Comparison of ENCODE assay signal across 9 mouse cellular contexts in the genomic region with DNA sequence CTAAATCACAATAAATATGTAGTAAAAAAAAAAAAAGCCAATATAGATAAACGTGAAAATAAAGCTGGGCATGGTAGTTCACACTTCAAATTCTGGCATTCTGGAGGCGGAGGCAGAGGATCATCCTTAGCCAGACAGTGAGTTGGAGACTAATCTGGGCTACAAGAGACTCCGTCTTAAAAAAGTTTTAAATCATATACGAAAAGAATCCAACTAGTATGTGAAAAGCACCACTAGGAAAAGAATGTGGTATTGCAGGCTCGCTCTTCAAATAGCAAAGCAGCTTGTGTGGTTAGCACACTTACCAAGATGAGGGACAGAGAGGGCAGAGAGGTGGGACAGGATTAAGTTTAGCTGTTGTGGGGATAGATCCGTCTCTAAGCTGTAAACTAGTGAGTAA. TPM values are rescaled to one million over a fixed set of nuclear protein-coding genes. Genes with fewer than 3 reads are reported as not detected.
DNase-seq lines count a peak whose midpoint lies in the region; ATAC-seq and TF ChIP-seq lines count a peak whose summit lies in the region.
"Had no signal": no experiment of that assay in that cellular context is flagged by ENCODE, and none has a peak within 500 bp of the region (broad histone marks: within the 10 kb centered on the region; RNA-seq: fewer than 3 reads in every experiment).

No protein-coding gene starts in this region.

- peaks cover 11% of the 10 kb centered on the region for H3K36me3 ChIP-seq in embryonic facial prominence, embryonic 12.5 days
- H3K36me3 ChIP-seq in intestine, embryonic 15.5 days, result no peaks in the 10 kb centered on the region
- H3K36me3 ChIP-seq in neural tube, embryonic 12.5 days, result peaks cover 7% of the 10 kb centered on the region
- H3K36me3 ChIP-seq in thymus, adult 2 months (ENCODE audit: control insufficient read depth, insufficient read depth, low read length), result no peaks in the 10 kb centered on the region

- TF ChIP-seq POLR2A in thymus, adult 2 months (IDR thresholded peaks at IDR 0.05; ENCODE audit: control insufficient read depth, extremely low read depth, insufficient read depth, low read length, poor library complexity), result no peak

- H3K4me1 ChIP-seq in embryonic facial prominence, embryonic 12.5 days, result peaks cover 7% of the 10 kb centered on the region; the same call in 1 of the 2 replicates
- peaks cover 11% of the 10 kb centered on the region for H3K4me1 ChIP-seq in intestine, embryonic 15.5 days (replicated peaks)
- H3K4me1 ChIP-seq in neural tube, embryonic 12.5 days, result no peaks in the 10 kb centered on the region
- H3K4me1 ChIP-seq in thymus, adult 2 months (replicated peaks; ENCODE audit: control insufficient read depth, insufficient read depth, low read length), result peaks cover 11% of the 10 kb centered on the region

- no peak for ATAC-seq in embryonic facial prominence, embryonic 12.5 days (ENCODE audit: insufficient number of reproducible peaks, insufficient read depth, low FRiP score, low TSS enrichment)
- ATAC-seq in intestine, embryonic 15.5 days, result no peak
- no peak for ATAC-seq in neural tube, embryonic 12.5 days (ENCODE audit: low FRiP score, low read depth)

- no peaks in the 10 kb centered on the region for H3K27me3 ChIP-seq in embryonic facial prominence, embryonic 12.5 days
- H3K27me3 ChIP-seq in intestine, embryonic 15.5 days (replicated peaks), result no peaks in the 10 kb centered on the region
- no peaks in the 10 kb centered on the region for H3K27me3 ChIP-seq in neural tube, embryonic 12.5 days (replicated peaks)
- no peaks in the 10 kb centered on the region for H3K27me3 ChIP-seq in thymus, adult 2 months (ENCODE audit: control insufficient read depth, insufficient read depth, low read length)

- no peaks in the 10 kb centered on the region for H3K9me3 ChIP-seq in embryonic facial prominence, embryonic 12.5 days
- no peaks in the 10 kb centered on the region for H3K9me3 ChIP-seq in intestine, embryonic 15.5 days
- H3K9me3 ChIP-seq in neural tube, embryonic 12.5 days, result no peaks in the 10 kb centered on the region

- peak overlapping the region; percentile 67 for H3K4me2 ChIP-seq in embryonic facial prominence, embryonic 12.5 days (replicated peaks)
- H3K4me2 ChIP-seq in intestine, embryonic 15.5 days (replicated peaks), result peak overlapping the region; percentile 71
- H3K4me2 ChIP-seq in neural tube, embryonic 12.5 days (replicated peaks), result peak overlapping the region; percentile 74

- no peak for TF ChIP-seq CTCF in layer of hippocampus, adult 2 months (conservative IDR thresholded peaks at IDR 0.05)
- no peak for TF ChIP-seq CTCF in thymus, adult 2 months (IDR thresholded peaks at IDR 0.05; ENCODE audit: borderline replicate concordance, control insufficient read depth, extremely low read depth, insufficient read depth, low read length, poor library complexity)

- H3K27ac ChIP-seq in layer of hippocampus, adult 2 months, result peak overlapping the region; percentile 91
- no peak overlapping the region; the same call in 1 of the 2 replicates for H3K27ac ChIP-seq in embryonic facial prominence, embryonic 12.5 days
- peak overlapping the region; percentile 70; the same call in 1 of the 2 replicates for H3K27ac ChIP-seq in intestine, embryonic 15.5 days
- H3K27ac ChIP-seq in neural tube, embryonic 12.5 days, result 0 out of 2 replicates have a peak overlapping the region, but pooled peaks have one; percentile 38
- H3K27ac ChIP-seq in thymus, adult 2 months (ENCODE audit: control insufficient read depth, insufficient read depth, low read length), result no peak overlapping the region

- H3K9ac ChIP-seq in embryonic facial prominence, embryonic 12.5 days, result no peak overlapping the region
- no peak overlapping the region for H3K9ac ChIP-seq in intestine, embryonic 15.5 days
- H3K9ac ChIP-seq in neural tube, embryonic 12.5 days, result no peak overlapping the region

- no peak for DNase-seq in layer of hippocampus, adult 2 months (ENCODE audit: low spot score in 2 of 2)
- DNase-seq in layer of hippocampus, postnatal 10 days (ENCODE audit: low spot score in 2 of 2), result no peak
- DNase-seq in T-cell, adult 2 months (ENCODE audit: low spot score), result no peak
- DNase-seq in thymus, adult 2 months, result no peak
- no peak for DNase-seq in right cerebral cortex, adult 18-20 months

- WGBS in embryonic facial prominence, embryonic 12.5 days, result 48% methylated on average over 6 of the region's 6 CpGs
- 41% methylated on average over 6 of the region's 6 CpGs for WGBS in intestine, embryonic 15.5 days
- 54% methylated on average over 6 of the region's 6 CpGs for WGBS in neural tube, embryonic 12.5 days
- 40% methylated on average over 6 of the region's 6 CpGs for WGBS in thymus, adult 2 months

- H3K4me3 ChIP-seq in layer of hippocampus, adult 2 months, result peak overlapping the region; percentile 80
- H3K4me3 ChIP-seq in embryonic facial prominence, embryonic 12.5 days, result 0 out of 2 replicates have a peak overlapping the region, but pooled peaks have one; percentile 68
- peak overlapping the region; percentile 65; the same call in 1 of the 2 replicates for H3K4me3 ChIP-seq in intestine, embryonic 15.5 days (replicated peaks)
- H3K4me3 ChIP-seq in neural tube, embryonic 12.5 days, result peak overlapping the region; percentile 65; the same call in 1 of the 2 replicates
- no peak overlapping the region for H3K4me3 ChIP-seq in thymus, adult 2 months (ENCODE audit: control insufficient read depth, insufficient read depth, low read length)

RNA-seq across cellular contexts. Expression of a gene that starts 1.2 kb away (rescaled TPM):
- 10 to 100 TPM; 55.8 to 57.2 TPM for total RNA-seq in layer of hippocampus, adult 2 months (2021)
- 10 to 100 TPM; 55.9 to 65.8 TPM for total RNA-seq in layer of hippocampus, postnatal 10 days (2021)
- 80.2 and 80.4 TPM in 2 replicates for polyA plus RNA-seq in embryonic facial prominence, embryonic 12.5 days (2016; fragmentation: Nextera tagmentation; extraction: Ambion mirVana)
- polyA plus RNA-seq in intestine, embryonic 15.5 days (2015; fragmentation: Nextera tagmentation; extraction: Ambion mirVana), result 43.2 and 43.4 TPM in 2 replicates
- 78.1 and 86.0 TPM in 2 replicates for polyA plus RNA-seq in neural tube, embryonic 12.5 days (2016; fragmentation: Nextera tagmentation; extraction: Ambion mirVana)
- polyA plus RNA-seq in thymus, adult 2 months (2012; rRNA removed), result 73.1 and 78.6 TPM in 2 replicates

RNA-seq across cellular contexts. Expression of a gene that starts 15.1 kb away (rescaled TPM):
- total RNA-seq in layer of hippocampus, adult 2 months (2021), result 10 to 100 TPM; 26.2 to 27.3 TPM
- 10 to 100 TPM; 27.1 to 32.7 TPM for total RNA-seq in layer of hippocampus, postnatal 10 days (2021)
- 31.9 and 33.8 TPM in 2 replicates for polyA plus RNA-seq in embryonic facial prominence, embryonic 12.5 days (2016; fragmentation: Nextera tagmentation; extraction: Ambion mirVana)
- 27.4 and 29.8 TPM in 2 replicates for polyA plus RNA-seq in intestine, embryonic 15.5 days (2015; fragmentation: Nextera tagmentation; extraction: Ambion mirVana)
- 36.4 and 37.0 TPM in 2 replicates for polyA plus RNA-seq in neural tube, embryonic 12.5 days (2016; fragmentation: Nextera tagmentation; extraction: Ambion mirVana)
- polyA plus RNA-seq in thymus, adult 2 months (2012; rRNA removed), result 58.2 and 62.9 TPM in 2 replicates

RNA-seq across cellular contexts. Expression of a gene that starts 26.0 kb away (rescaled TPM):
- total RNA-seq in layer of hippocampus, adult 2 months (2021), result not detected
- not detected for total RNA-seq in layer of hippocampus, postnatal 10 days (2021)
- polyA plus RNA-seq in embryonic facial prominence, embryonic 12.5 days (2016; fragmentation: Nextera tagmentation; extraction: Ambion mirVana), result not detected in 2 replicates
- not detected in 2 replicates for polyA plus RNA-seq in intestine, embryonic 15.5 days (2015; fragmentation: Nextera tagmentation; extraction: Ambion mirVana)
- not detected in 2 replicates for polyA plus RNA-seq in neural tube, embryonic 12.5 days (2016; fragmentation: Nextera tagmentation; extraction: Ambion mirVana)
- 0.32 TPM in 1 of 2 replicates, not detected in the other for polyA plus RNA-seq in thymus, adult 2 months (2012; rRNA removed)
- polyA plus RNA-seq: gonadal fat pad, adult 2 months had no signal

RNA-seq across cellular contexts. Expression of a gene that starts 51.2 kb away (rescaled TPM):
- total RNA-seq in layer of hippocampus, adult 2 months (2021), result not detected
- total RNA-seq in layer of hippocampus, postnatal 10 days (2021), result not detected
- not detected in 2 replicates for polyA plus RNA-seq in embryonic facial prominence, embryonic 12.5 days (2016; fragmentation: Nextera tagmentation; extraction: Ambion mirVana)
- not detected in 2 replicates for polyA plus RNA-seq in intestine, embryonic 15.5 days (2015; fragmentation: Nextera tagmentation; extraction: Ambion mirVana)
- polyA plus RNA-seq in neural tube, embryonic 12.5 days (2016; fragmentation: Nextera tagmentation; extraction: Ambion mirVana), result not detected in 2 replicates
- not detected in 2 replicates for polyA plus RNA-seq in thymus, adult 2 months (2012; rRNA removed)
- polyA plus RNA-seq: gonadal fat pad, adult 2 months had no signal

Comparison
In these comparisons a context has a peak if more than half of its experiments do, and no peak if none do; other contexts are left out.
1. H3K27ac ChIP-seq: peak in layer of hippocampus, adult 2 months (single experiment), intestine, embryonic 15.5 days (single experiment) and neural tube, embryonic 12.5 days (single experiment); none in embryonic facial prominence, embryonic 12.5 days (single experiment) and thymus, adult 2 months (single experiment).
2. Peak in every context shown above with its lines, with median percentiles within 50 percentile points of each other: H3K4me2 ChIP-seq.